Mouse (Mus musculus): Measurements from ENCODE around the gene Lcn8.

- TF ChIP-seq CTCF (IDR thresholded peaks at IDR 0.05; ENCODE audit: low read depth), result peak; percentile 82
- no peak for TF ChIP-seq EP300 (IDR thresholded peaks at IDR 0.05; ENCODE audit: low read depth)
These were observed 41.7 kb downstream of the Lcn8 start for GRCm38 (mm10) chr2:25694605-25695004.
